Mouse (Mus musculus) heart, embryonic 15.5 days (tissue): ENCODE results near the gene Mthfd1l. TPM values are rescaled to one million over a fixed set of nuclear protein-coding genes. Genes with fewer than 3 reads are reported as not detected.

Source experiments
- ATAC-seq: fragments of 200-750 bp; cut with Nextera tagmentation; replicated peaks from 2 replicates; pipeline ENCODE4 v1.8.0; 2017; ENCODE audit warnings: low read depth, moderate TSS enrichment; ENCODE audit not compliant: insufficient number of reproducible peaks, insufficient read depth, low FRiP score
- H3K27ac ChIP-seq: fragments of 300-500 bp; sonication (generic); 2 replicates; pipeline ENCODE4 v1.5.1; 2015; ENCODE audit warnings: mild to moderate bottlenecking, inconsistent platforms
- H3K27me3 ChIP-seq: fragments of 300-500 bp; sonication (generic); 2 replicates; pipeline ENCODE4 v1.6.1; 2015; ENCODE audit warnings: inconsistent platforms
- H3K36me3 ChIP-seq: fragments of 300-500 bp; sonication (generic); 2 replicates; pipeline ENCODE4 v1.6.1; 2015; ENCODE audit warnings: mild to moderate bottlenecking, inconsistent platforms
- H3K4me1 ChIP-seq: fragments of 300-500 bp; sonication (generic); replicated peaks from 2 replicates; pipeline ENCODE4 v1.6.1; 2015; ENCODE audit warnings: inconsistent platforms
- H3K4me2 ChIP-seq: fragments of 300-500 bp; sonication (generic); 2 replicates; pipeline ENCODE4 v1.6.1; 2015; ENCODE audit warnings: inconsistent platforms, mild to moderate bottlenecking, moderate library complexity
- H3K4me3 ChIP-seq: fragments of 300-500 bp; sonication (generic); 2 replicates; pipeline ENCODE4 v1.5.1; 2015; ENCODE audit warnings: mild to moderate bottlenecking, inconsistent platforms
- H3K9ac ChIP-seq: fragments of 300-500 bp; sonication (generic); 2 replicates; pipeline ENCODE4 v1.6.1; 2015; ENCODE audit warnings: mild to moderate bottlenecking, inconsistent platforms
- H3K9me3 ChIP-seq: fragments of 300-500 bp; sonication (generic); replicated peaks from 2 replicates; pipeline ENCODE4 v1.6.1; 2016; ENCODE audit warnings: inconsistent platforms
- WGBS: fragments of 180-500 bp; shearing (Covaris S2); methylation state at CpG from one replicate; pipeline ENCODE4 v1.1.7; 2015; ENCODE audit warnings: mixed read lengths; 5-methylcytosine and 5-hydroxymethylcytosine counted together
- polyA plus RNA-seq: library from polyadenylated mRNA; unstranded; fragments of >200 nt; fragmentation: Nextera tagmentation; extraction: Ambion mirVana; gene quantifications from 2 replicates; pipeline ENCODE4 v1.2.1, GENCODE M21; 2015

The Mthfd1l gene
- polyA plus RNA-seq = 7.5 and 8.3 TPM in 2 replicates

GRCm38 (mm10) chr10:3972981-3973588 is at the start of gene Mthfd1l:
Mthfd1l (plus strand) TSS chr10:3973118.
- peak; percentile 73 for ATAC-seq
- Histone ChIP-seq H3K36me3 (no peaks in the 10 kb centered on the region), H3K4me1 (peaks cover 13% of the 10 kb centered on the region), H3K9ac (peak within 1 kb of the TSS; percentile 73), H3K27ac (peak within 1 kb of the TSS; percentile 93), H3K4me2 (peak within 1 kb of the TSS; percentile 92), H3K9me3 (no peaks in the 10 kb centered on the region), H3K4me3 (peak within 1 kb of the TSS; percentile 79), H3K27me3 (no peaks in the 10 kb centered on the region)
- WGBS = under 1% methylated on average over 40 of the region's 40 CpGs

DNA sequence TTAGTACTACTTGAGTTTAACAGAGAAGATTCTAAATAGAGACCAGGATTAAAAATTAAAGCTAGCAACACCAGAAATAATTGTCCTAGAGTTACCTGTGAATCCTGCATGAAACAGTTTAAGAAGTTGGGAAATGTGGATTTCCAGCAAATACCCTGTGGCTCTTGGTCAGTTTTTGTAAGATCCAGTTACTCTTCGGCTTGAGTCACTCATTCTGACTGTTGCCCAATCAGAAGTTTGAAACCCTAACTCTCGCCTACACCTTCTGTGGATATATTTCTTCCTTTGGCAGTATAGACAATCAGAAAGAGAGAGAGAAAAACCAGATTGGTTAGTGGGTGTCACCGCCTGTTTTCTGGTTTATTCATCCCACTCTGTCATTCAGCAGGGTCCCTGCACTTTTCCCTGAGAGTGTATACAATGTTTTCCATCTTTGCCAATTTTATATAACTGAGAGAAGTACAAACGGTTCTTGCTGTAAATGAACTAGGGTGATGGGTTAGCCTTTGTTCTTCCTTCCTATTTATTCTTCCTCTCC is 44.8 kb upstream of the Mthfd1l start:
- Histone ChIP-seq H3K27me3 (no peaks in the 10 kb centered on the region), H3K4me2 (no peak overlapping the region), H3K4me3 (no peak overlapping the region), H3K36me3 (no peaks in the 10 kb centered on the region), H3K4me1 (no peaks in the 10 kb centered on the region), H3K9ac (no peak overlapping the region), H3K9me3 (no peaks in the 10 kb centered on the region), H3K27ac (no peak overlapping the region)
- 70% methylated on average over 4 of the region's 4 CpGs for WGBS
- ATAC-seq = no peak

GRCm38 (mm10) chr10:3931831-3932230 is 41.1 kb upstream of the Mthfd1l start:
- no peaks in the 10 kb centered on the region for H3K9me3 ChIP-seq
- no peaks in the 10 kb centered on the region for H3K27me3 ChIP-seq
- no peak overlapping the region for H3K9ac ChIP-seq
- no peak overlapping the region for H3K27ac ChIP-seq
- no peak for ATAC-seq
- no peak overlapping the region for H3K4me3 ChIP-seq
- H3K36me3 ChIP-seq = no peaks in the 10 kb centered on the region
- no peak overlapping the region for H3K4me2 ChIP-seq
- no peaks in the 10 kb centered on the region for H3K4me1 ChIP-seq

DNA sequence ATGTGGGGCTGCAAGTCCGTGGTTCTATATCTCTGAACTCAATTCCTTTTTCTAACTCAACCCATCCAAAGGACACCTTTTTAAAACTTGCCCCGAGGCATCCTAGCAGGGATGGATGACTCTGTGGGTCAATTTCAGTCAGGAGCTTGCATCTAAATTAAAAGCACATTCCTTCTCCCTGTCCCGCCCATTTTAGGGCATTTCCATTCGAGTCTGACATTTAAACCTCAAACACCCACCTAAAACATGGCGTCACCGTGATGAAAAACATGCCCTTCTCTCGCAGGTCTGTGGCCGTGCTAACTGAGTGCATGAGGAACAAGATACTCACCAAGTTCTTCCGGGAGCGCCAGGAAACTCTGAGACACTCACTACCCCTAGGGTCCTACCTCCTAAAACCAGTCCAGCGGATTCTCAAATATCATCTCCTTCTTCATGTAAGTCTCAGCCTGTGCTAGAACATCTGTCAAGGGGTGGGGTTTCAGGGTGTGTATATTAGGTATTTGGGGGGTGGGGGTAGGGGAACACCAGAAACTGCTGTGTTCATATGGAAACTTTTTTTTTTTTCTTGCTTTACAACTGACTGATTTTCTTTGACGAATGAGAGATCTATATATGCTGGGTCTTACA is 39.5 kb upstream of the Mthfd1l start:
- Histone ChIP-seq H3K9me3 (no peaks in the 10 kb centered on the region), H3K4me3 (no peak overlapping the region), H3K4me1 (no peaks in the 10 kb centered on the region), H3K27ac (no peak overlapping the region), H3K36me3 (no peaks in the 10 kb centered on the region), H3K4me2 (no peak overlapping the region), H3K9ac (no peak overlapping the region), H3K27me3 (no peaks in the 10 kb centered on the region)
- WGBS = 69% methylated on average over 12 of the region's 12 CpGs
- ATAC-seq = no peak

DNA sequence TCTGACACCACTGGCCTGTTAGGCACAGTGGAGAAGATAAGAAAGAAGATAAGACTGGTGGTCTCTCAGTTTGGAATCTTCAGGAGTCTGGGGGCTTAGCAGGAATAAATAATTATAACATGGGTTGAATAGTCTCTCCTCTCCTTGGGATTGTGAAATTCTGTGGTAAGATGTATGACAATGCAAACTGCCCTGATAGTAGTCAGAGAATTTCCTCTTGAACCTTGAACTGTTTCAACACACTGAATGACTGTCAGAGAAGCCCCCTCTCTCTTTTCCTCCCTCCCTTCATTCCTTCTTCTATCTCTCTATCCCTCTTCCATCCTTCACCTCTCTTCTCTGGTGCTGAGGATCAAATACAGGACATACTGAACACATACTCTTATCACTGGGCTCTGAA is 36.1 kb upstream of the Mthfd1l start:
- Histone ChIP-seq H3K27ac (no peak overlapping the region), H3K4me3 (no peak overlapping the region), H3K36me3 (no peaks in the 10 kb centered on the region), H3K4me2 (no peak overlapping the region), H3K9ac (no peak overlapping the region), H3K4me1 (no peaks in the 10 kb centered on the region), H3K27me3 (no peaks in the 10 kb centered on the region), H3K9me3 (no peaks in the 10 kb centered on the region)
- no peak for ATAC-seq

GRCm38 (mm10) chr10:3939895-3940595 is 32.9 kb upstream of the Mthfd1l start:
- Histone ChIP-seq H3K9me3 (no peaks in the 10 kb centered on the region), H3K36me3 (no peaks in the 10 kb centered on the region), H3K9ac (no peak overlapping the region), H3K27me3 (no peaks in the 10 kb centered on the region), H3K4me3 (no peak overlapping the region), H3K4me2 (no peak overlapping the region), H3K4me1 (no peaks in the 10 kb centered on the region), H3K27ac (no peak overlapping the region)
- WGBS = 85% methylated on average over 11 of the region's 11 CpGs
- no peak for ATAC-seq

- no peak for ATAC-seq
- Histone ChIP-seq H3K9me3 (no peaks in the 10 kb centered on the region), H3K4me3 (no peak overlapping the region), H3K9ac (no peak overlapping the region), H3K36me3 (no peaks in the 10 kb centered on the region), H3K4me1 (no peaks in the 10 kb centered on the region), H3K27ac (peak overlapping the region; percentile 12; the same call in 1 of the 2 replicates), H3K4me2 (no peak overlapping the region), H3K27me3 (no peaks in the 10 kb centered on the region)
- WGBS = 83% methylated on average over 6 of the region's 6 CpGs
Observed at GRCm38 (mm10) chr10:3940596-3940975, 32.3 kb upstream of the Mthfd1l start.

- H3K4me2 ChIP-seq = no peak overlapping the region
- H3K9ac ChIP-seq = no peak overlapping the region
- H3K9me3 ChIP-seq = no peaks in the 10 kb centered on the region
- H3K27me3 ChIP-seq = no peaks in the 10 kb centered on the region
- no peak overlapping the region for H3K4me3 ChIP-seq
- ATAC-seq = peak; percentile 17; the same call in 1 of the 2 replicates
- 0 out of 2 replicates have a peak overlapping the region, but pooled peaks have one; percentile 12 for H3K27ac ChIP-seq
- H3K36me3 ChIP-seq = no peaks in the 10 kb centered on the region
- no peaks in the 10 kb centered on the region for H3K4me1 ChIP-seq
- 38% methylated on average over 11 of the region's 11 CpGs for WGBS
Observed at GRCm38 (mm10) chr10:3941054-3941757, 31.7 kb upstream of the Mthfd1l start.

- 51% methylated on average over 6 of the region's 6 CpGs for WGBS
- no peak overlapping the region for H3K4me3 ChIP-seq
- H3K27me3 ChIP-seq = no peaks in the 10 kb centered on the region
- H3K9ac ChIP-seq = no peak overlapping the region
- no peaks in the 10 kb centered on the region for H3K4me1 ChIP-seq
- ATAC-seq = no peak
- H3K36me3 ChIP-seq = no peaks in the 10 kb centered on the region
- H3K9me3 ChIP-seq = no peaks in the 10 kb centered on the region
- H3K27ac ChIP-seq = no peak overlapping the region
- H3K4me2 ChIP-seq = no peak overlapping the region
Observed at GRCm38 (mm10) chr10:3942289-3942688, 30.6 kb upstream of the Mthfd1l start.

DNA sequence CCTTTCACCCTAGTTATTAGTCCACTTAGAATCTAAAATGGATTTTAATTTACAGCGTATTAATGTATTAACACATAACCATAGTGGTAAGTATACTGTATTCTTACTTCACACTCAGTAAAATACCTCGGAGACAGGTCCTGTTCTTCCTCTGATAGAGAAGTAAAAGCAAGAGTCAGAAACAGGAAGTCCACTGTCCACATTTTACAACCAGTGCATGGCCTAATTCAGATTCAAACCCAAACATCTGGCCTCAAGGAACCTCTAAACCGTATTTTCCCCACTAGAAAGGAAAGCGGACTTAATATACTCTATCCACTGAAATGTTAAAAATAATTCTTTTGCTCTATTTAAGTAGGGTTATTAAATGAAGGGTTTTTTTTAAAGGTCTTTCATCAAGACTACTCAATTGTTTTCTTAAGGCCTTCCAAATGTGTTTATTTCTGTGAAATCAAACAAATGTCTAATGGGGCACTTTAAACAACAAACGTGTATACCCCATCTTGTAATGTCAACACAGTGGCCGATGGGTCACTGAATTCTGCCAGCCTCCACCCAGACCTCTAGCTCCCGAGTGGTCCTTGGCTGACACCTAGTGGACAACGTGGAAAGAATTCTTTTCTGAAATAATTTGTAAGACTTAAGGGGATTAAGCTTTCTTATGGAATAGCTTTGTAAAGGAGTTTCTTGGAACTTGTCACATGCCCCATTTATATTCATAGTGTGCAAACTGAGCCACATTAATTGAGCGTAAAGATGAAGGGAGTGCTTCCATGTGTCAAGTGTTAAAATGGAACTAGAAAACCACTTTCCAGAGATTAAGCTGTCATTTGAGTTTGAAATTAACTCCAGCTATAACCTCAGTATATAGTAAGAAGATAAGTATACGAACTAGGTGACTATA is 29.2 kb upstream of the Mthfd1l start:
- H3K36me3 ChIP-seq = no peaks in the 10 kb centered on the region
- WGBS = 32% methylated on average over 10 of the region's 10 CpGs

More for the DNA sequence above, 29.2 kb upstream of the Mthfd1l start:
- no peak for ATAC-seq
- no peaks in the 10 kb centered on the region for H3K9me3 ChIP-seq
- no peaks in the 10 kb centered on the region for H3K4me1 ChIP-seq
- no peak overlapping the region for H3K4me2 ChIP-seq
- H3K27me3 ChIP-seq = no peaks in the 10 kb centered on the region
- no peak overlapping the region for H3K4me3 ChIP-seq
- no peak overlapping the region for H3K9ac ChIP-seq
- H3K27ac ChIP-seq = no peak overlapping the region
